Mouse (Mus musculus): Measurements from ENCODE around the gene Rere. TPM values are rescaled to one million over a fixed set of nuclear protein-coding genes. Genes with fewer than 3 reads are reported as not detected.

The Rere gene
- polyA plus RNA-seq, 1 experiment from 2014 or later = 23.1 TPM

- Histone ChIP-seq H3K27me3 (ENCODE audit: control insufficient read depth, insufficient read depth, low read length) (no peaks in the 10 kb centered on the region), H3K36me3 (ENCODE audit: control insufficient read depth, insufficient read depth, low read length) (no peaks in the 10 kb centered on the region), H3K4me3 (replicated peaks; ENCODE audit: low read length) (no peak overlapping the region), H3K9me3 (replicated peaks; ENCODE audit: control insufficient read depth, low read length) (no peaks in the 10 kb centered on the region), H3K4me1 (ENCODE audit: control insufficient read depth, insufficient read depth, low read length) (0 out of 2 replicates have a peak, but pooled peaks cover 6% of the 10 kb centered on the region), H3K4me2 (ENCODE audit: low read depth, low read length) (no peak overlapping the region), H3K27ac (ENCODE audit: low read length) (no peak overlapping the region; the same call in 1 of the 2 replicates), H3K9ac (ENCODE audit: low read length) (no peak overlapping the region)
- no peak for ATAC-seq (ENCODE audit: insufficient read depth, low FRiP score)
- 59% methylated on average over 5 of the region's 5 CpGs for WGBS
Measured at GRCm38 (mm10) chr4:150414296-150414695, 132.8 kb downstream of the Rere start.

GRCm38 (mm10) chr4:150414759-150415158, 133.3 kb downstream of the Rere start:
- Histone ChIP-seq H3K9ac (ENCODE audit: low read length) (no peak overlapping the region), H3K4me2 (ENCODE audit: low read depth, low read length) (no peak overlapping the region), H3K27ac (ENCODE audit: low read length) (no peak overlapping the region), H3K4me3 (replicated peaks; ENCODE audit: low read length) (no peak overlapping the region), H3K36me3 (ENCODE audit: control insufficient read depth, insufficient read depth, low read length) (no peaks in the 10 kb centered on the region), H3K4me1 (ENCODE audit: control insufficient read depth, insufficient read depth, low read length) (0 out of 2 replicates have a peak, but pooled peaks cover 6% of the 10 kb centered on the region), H3K27me3 (ENCODE audit: control insufficient read depth, insufficient read depth, low read length) (no peaks in the 10 kb centered on the region), H3K9me3 (replicated peaks; ENCODE audit: control insufficient read depth, low read length) (no peaks in the 10 kb centered on the region)
- ATAC-seq (ENCODE audit: insufficient read depth, low FRiP score) = no peak
- 69% methylated on average over 1 of the region's 1 CpGs for WGBS

- no peak overlapping the region for H3K27ac ChIP-seq (ENCODE audit: low read length)
- H3K9me3 ChIP-seq (replicated peaks; ENCODE audit: control insufficient read depth, low read length) = no peaks in the 10 kb centered on the region
- 0 out of 2 replicates have a peak, but pooled peaks have one; percentile 25 for ATAC-seq (ENCODE audit: insufficient read depth, low FRiP score)
- H3K9ac ChIP-seq (ENCODE audit: low read length) = no peak overlapping the region
- H3K27me3 ChIP-seq (ENCODE audit: control insufficient read depth, insufficient read depth, low read length) = no peaks in the 10 kb centered on the region
- 0 out of 2 replicates have a peak, but pooled peaks cover 6% of the 10 kb centered on the region for H3K4me1 ChIP-seq (ENCODE audit: control insufficient read depth, insufficient read depth, low read length)
- no peaks in the 10 kb centered on the region for H3K36me3 ChIP-seq (ENCODE audit: control insufficient read depth, insufficient read depth, low read length)
- 64% methylated on average over 10 of the region's 10 CpGs for WGBS
- no peak overlapping the region for H3K4me3 ChIP-seq (replicated peaks; ENCODE audit: low read length)
- H3K4me2 ChIP-seq (ENCODE audit: low read depth, low read length) = no peak overlapping the region
Measured at GRCm38 (mm10) chr4:150415227-150415969, 134.0 kb downstream of the Rere start.

- ATAC-seq (ENCODE audit: insufficient read depth, low FRiP score) = no peak
- Histone ChIP-seq H3K4me2 (ENCODE audit: low read depth, low read length) (no peak overlapping the region), H3K9me3 (replicated peaks; ENCODE audit: control insufficient read depth, low read length) (no peaks in the 10 kb centered on the region), H3K4me3 (replicated peaks; ENCODE audit: low read length) (no peak overlapping the region), H3K27me3 (ENCODE audit: control insufficient read depth, insufficient read depth, low read length) (no peaks in the 10 kb centered on the region), H3K4me1 (ENCODE audit: control insufficient read depth, insufficient read depth, low read length) (no peaks in the 10 kb centered on the region), H3K9ac (ENCODE audit: low read length) (no peak overlapping the region), H3K27ac (ENCODE audit: low read length) (no peak overlapping the region), H3K36me3 (ENCODE audit: control insufficient read depth, insufficient read depth, low read length) (no peaks in the 10 kb centered on the region)
- 82% methylated on average over 10 of the region's 10 CpGs for WGBS
Measured at GRCm38 (mm10) chr4:150420576-150421263, 139.3 kb downstream of the Rere start.

- no peak overlapping the region for H3K4me3 ChIP-seq (replicated peaks; ENCODE audit: low read length)
- H3K9ac ChIP-seq (ENCODE audit: low read length) = no peak overlapping the region
- peaks cover 14% of the 10 kb centered on the region for H3K4me1 ChIP-seq (ENCODE audit: control insufficient read depth, insufficient read depth, low read length)
- H3K36me3 ChIP-seq (ENCODE audit: control insufficient read depth, insufficient read depth, low read length) = no peaks in the 10 kb centered on the region
- H3K27me3 ChIP-seq (ENCODE audit: control insufficient read depth, insufficient read depth, low read length) = no peaks in the 10 kb centered on the region
- H3K9me3 ChIP-seq (replicated peaks; ENCODE audit: control insufficient read depth, low read length) = no peaks in the 10 kb centered on the region
- ATAC-seq (ENCODE audit: insufficient read depth, low FRiP score) = no peak
- WGBS = 54% methylated on average over 8 of the region's 8 CpGs
- H3K27ac ChIP-seq (ENCODE audit: low read length) = no peak overlapping the region
- no peak overlapping the region for H3K4me2 ChIP-seq (ENCODE audit: low read depth, low read length)
Measured at GRCm38 (mm10) chr4:150426098-150426879, 144.8 kb downstream of the Rere start.

- H3K9me3 ChIP-seq (replicated peaks; ENCODE audit: control insufficient read depth, low read length) = no peaks in the 10 kb centered on the region
- H3K27me3 ChIP-seq (ENCODE audit: control insufficient read depth, insufficient read depth, low read length) = no peaks in the 10 kb centered on the region
- H3K4me1 ChIP-seq (ENCODE audit: control insufficient read depth, insufficient read depth, low read length) = peaks cover 14% of the 10 kb centered on the region
- no peak overlapping the region for H3K4me3 ChIP-seq (replicated peaks; ENCODE audit: low read length)
- H3K4me2 ChIP-seq (ENCODE audit: low read depth, low read length) = no peak overlapping the region
- no peak overlapping the region for H3K9ac ChIP-seq (ENCODE audit: low read length)
- H3K27ac ChIP-seq (ENCODE audit: low read length) = no peak overlapping the region
- WGBS = 41% methylated on average over 5 of the region's 5 CpGs
- no peaks in the 10 kb centered on the region for H3K36me3 ChIP-seq (ENCODE audit: control insufficient read depth, insufficient read depth, low read length)
- ATAC-seq (ENCODE audit: insufficient read depth, low FRiP score) = no peak
Measured at GRCm38 (mm10) chr4:150426880-150427476, 145.5 kb downstream of the Rere start.

- WGBS = 57% methylated on average over 4 of the region's 4 CpGs
- Histone ChIP-seq H3K4me3 (replicated peaks; ENCODE audit: low read length) (no peak overlapping the region), H3K4me1 (ENCODE audit: control insufficient read depth, insufficient read depth, low read length) (peaks cover 14% of the 10 kb centered on the region), H3K27me3 (ENCODE audit: control insufficient read depth, insufficient read depth, low read length) (no peaks in the 10 kb centered on the region), H3K4me2 (ENCODE audit: low read depth, low read length) (no peak overlapping the region), H3K27ac (ENCODE audit: low read length) (no peak overlapping the region), H3K9ac (ENCODE audit: low read length) (no peak overlapping the region), H3K9me3 (replicated peaks; ENCODE audit: control insufficient read depth, low read length) (no peaks in the 10 kb centered on the region), H3K36me3 (ENCODE audit: control insufficient read depth, insufficient read depth, low read length) (no peaks in the 10 kb centered on the region)
- ATAC-seq (ENCODE audit: insufficient read depth, low FRiP score) = no peak
Measured at GRCm38 (mm10) chr4:150428762-150429161, 147.3 kb downstream of the Rere start.

GRCm38 (mm10) chr4:150433827-150434574, 152.6 kb downstream of the Rere start:
- Histone ChIP-seq H3K9me3 (replicated peaks; ENCODE audit: control insufficient read depth, low read length) (no peaks in the 10 kb centered on the region), H3K4me1 (ENCODE audit: control insufficient read depth, insufficient read depth, low read length) (0 out of 2 replicates have a peak, but pooled peaks cover 4% of the 10 kb centered on the region), H3K4me3 (replicated peaks; ENCODE audit: low read length) (no peak overlapping the region), H3K27ac (ENCODE audit: low read length) (peak overlapping the region; percentile 17; the same call in 1 of the 2 replicates), H3K4me2 (ENCODE audit: low read depth, low read length) (no peak overlapping the region), H3K27me3 (ENCODE audit: control insufficient read depth, insufficient read depth, low read length) (no peaks in the 10 kb centered on the region), H3K9ac (ENCODE audit: low read length) (no peak overlapping the region), H3K36me3 (ENCODE audit: control insufficient read depth, insufficient read depth, low read length) (no peaks in the 10 kb centered on the region)
- ATAC-seq (ENCODE audit: insufficient read depth, low FRiP score) = no peak
- WGBS = 75% methylated on average over 5 of the region's 5 CpGs

All from stomach, embryonic 16.5 days (tissue).